Mouse (Mus musculus): ENCODE measurements around the gene Ptprn.

- no peak for TF ChIP-seq POLR2A (IDR thresholded peaks at IDR 0.05; ENCODE audit: low read depth, low read length)
- no peak for TF ChIP-seq CTCF (IDR thresholded peaks at IDR 0.05; ENCODE audit: extremely low read depth, insufficient read length, insufficient replicate concordance, low read depth, low read length)
Measured at GRCm38 (mm10) chr1:75244836-75245235, 19.5 kb downstream of the Ptprn start.
